Mouse (Mus musculus) left cerebral cortex, postnatal 4 days (tissue): ENCODE data around the gene Tsc22d2. TPM values are rescaled to one million over a fixed set of nuclear protein-coding genes. Genes with fewer than 3 reads are reported as not detected.
"Not testable (repeated sequence)": the region's sequence is repeated elsewhere in the genome, so short reads cannot be mapped to it uniquely, and the experiment has no call there.

ENCODE experiments used
- DNase-seq: peaks from one replicate; pipeline ENCODE4 v3.0.0-alpha.2; 2022
- intact Hi-C: fragments of 180-260 bp; cut with DNase I; formaldehyde crosslinking; loops from one replicate; pipeline ENCODE4 v1.15.1; 2025
- total RNA-seq, 2 experiments: library from RNA; stranded (reverse); gene quantifications; 2 replicates each; pipeline ENCODE4 v1.2.3; 2021

The Tsc22d2 gene
- total RNA-seq, 2 experiments from 2014 or later, result 39.1 to 42.2 TPM

GRCm38 (mm10) chr3:58418724-58419705 lies 4.5 kb downstream of the Tsc22d2 start:
- intact Hi-C loops, result loop anchor here (5.0 kb wide), 2 partner anchors 252 to 577 kb away; no protein-coding TSS in a partner anchor

GRCm38 (mm10) chr3:58428861-58429260 lies 14.3 kb downstream of the Tsc22d2 start:
- DNase-seq, result no peak
- intact Hi-C loops, result no loop called here

More at GRCm38 (mm10) chr3:58418724-58419705, 4.5 kb downstream of the Tsc22d2 start:
- no peak for DNase-seq

GRCm38 (mm10) chr3:58434414-58434813 lies 19.9 kb downstream of the Tsc22d2 start:
- no peak for DNase-seq
- intact Hi-C loops, result no loop called here

- intact Hi-C loops, result no loop called here
- DNase-seq, result peak; percentile 3
These were observed 33.7 kb downstream of the Tsc22d2 start for GRCm38 (mm10) chr3:58448230-58448629.

- intact Hi-C loops, result no loop called here
- no peak for DNase-seq
These were observed 35.0 kb downstream of the Tsc22d2 start for GRCm38 (mm10) chr3:58449487-58449886.

- no peak for DNase-seq
- intact Hi-C loops, result no loop called here
These were observed 40.1 kb downstream of the Tsc22d2 start for GRCm38 (mm10) chr3:58454414-58455205.

GRCm38 (mm10) chr3:58455255-58455654 lies 40.7 kb downstream of the Tsc22d2 start:
- intact Hi-C loops, result no loop called here
- no peak for DNase-seq

GRCm38 (mm10) chr3:58469655-58470437 lies 55.3 kb downstream of the Tsc22d2 start:
- intact Hi-C loops, result no loop called here
- DNase-seq, result no peak

GRCm38 (mm10) chr3:58475298-58475697 lies 60.8 kb downstream of the Tsc22d2 start:
- intact Hi-C loops, DNase-seq: not testable (repeated sequence)

- intact Hi-C loops, result no loop called here
- no peak for DNase-seq
These were observed 64.4 kb downstream of the Tsc22d2 start for GRCm38 (mm10) chr3:58478755-58479455.

GRCm38 (mm10) chr3:58485883-58486282 lies 71.4 kb downstream of the Tsc22d2 start:
- intact Hi-C loops, result no loop called here
- DNase-seq, result peak; percentile 1

GRCm38 (mm10) chr3:58487121-58487520 lies 72.6 kb downstream of the Tsc22d2 start:
- DNase-seq, result no peak
- intact Hi-C loops, result no loop called here

- intact Hi-C loops, result no loop called here
- DNase-seq, result no peak
These were observed 73.7 kb downstream of the Tsc22d2 start for GRCm38 (mm10) chr3:58487999-58488775.

GRCm38 (mm10) chr3:58490787-58491186 lies 76.3 kb downstream of the Tsc22d2 start:
- intact Hi-C loops, result loop anchor here (10.0 kb wide), 2 partner anchors 326 to 826 kb away; no protein-coding TSS in a partner anchor
- peak; percentile 5 for DNase-seq

GRCm38 (mm10) chr3:58493621-58494020 lies 79.1 kb downstream of the Tsc22d2 start:
- no peak for DNase-seq

GRCm38 (mm10) chr3:58501961-58502360 lies 87.4 kb downstream of the Tsc22d2 start:
- no peak for DNase-seq
- intact Hi-C loops, result no loop called here

More at GRCm38 (mm10) chr3:58493621-58494020, 79.1 kb downstream of the Tsc22d2 start:
- intact Hi-C loops, result loop anchor here (10.0 kb wide), 2 partner anchors 329 to 829 kb away; no protein-coding TSS in a partner anchor

- intact Hi-C loops, result no loop called here
- no peak for DNase-seq
These were observed 89.3 kb downstream of the Tsc22d2 start for GRCm38 (mm10) chr3:58503720-58504333.

- no peak for DNase-seq
- intact Hi-C loops, result no loop called here
These were observed 90.2 kb downstream of the Tsc22d2 start for GRCm38 (mm10) chr3:58504676-58505075.
